Mouse (Mus musculus) c-Kit-positive CD71-negative TER-119-negative erythroid progenitor cells, embryonic 14.5 days (primary cell): ENCODE results near the gene Grm2.
"Not testable (repeated sequence)": the region's sequence is repeated elsewhere in the genome, so short reads cannot be mapped to it uniquely, and the experiment has no call there.

Source experiments
- DNase-seq: peaks from one replicate; pipeline ENCODE4 v3.0.0-alpha.2; 2013; ENCODE audit warnings: low read depth

The Grm2 gene

DNA sequence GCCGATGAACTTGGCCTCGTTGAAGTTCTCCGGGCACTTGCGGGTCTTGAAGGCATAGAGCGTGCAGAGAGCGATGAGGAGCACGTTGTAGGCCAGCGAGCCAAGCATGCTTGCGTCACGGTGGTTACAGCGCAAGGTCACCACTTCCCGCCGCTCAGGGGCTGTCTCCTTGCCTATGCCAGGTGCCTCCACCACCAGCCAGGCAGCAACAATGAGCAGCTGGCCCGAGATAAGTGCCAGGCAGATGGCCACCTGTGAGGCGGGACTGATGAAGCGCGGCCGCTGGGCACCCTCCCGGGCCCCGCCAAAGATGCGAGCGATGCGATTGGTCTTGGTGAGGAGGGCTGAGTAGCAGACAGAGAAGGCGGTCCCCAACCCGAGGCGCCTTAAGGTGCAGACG is 8.7 kb downstream of the Grm2 start:
- no peak for DNase-seq

DNA sequence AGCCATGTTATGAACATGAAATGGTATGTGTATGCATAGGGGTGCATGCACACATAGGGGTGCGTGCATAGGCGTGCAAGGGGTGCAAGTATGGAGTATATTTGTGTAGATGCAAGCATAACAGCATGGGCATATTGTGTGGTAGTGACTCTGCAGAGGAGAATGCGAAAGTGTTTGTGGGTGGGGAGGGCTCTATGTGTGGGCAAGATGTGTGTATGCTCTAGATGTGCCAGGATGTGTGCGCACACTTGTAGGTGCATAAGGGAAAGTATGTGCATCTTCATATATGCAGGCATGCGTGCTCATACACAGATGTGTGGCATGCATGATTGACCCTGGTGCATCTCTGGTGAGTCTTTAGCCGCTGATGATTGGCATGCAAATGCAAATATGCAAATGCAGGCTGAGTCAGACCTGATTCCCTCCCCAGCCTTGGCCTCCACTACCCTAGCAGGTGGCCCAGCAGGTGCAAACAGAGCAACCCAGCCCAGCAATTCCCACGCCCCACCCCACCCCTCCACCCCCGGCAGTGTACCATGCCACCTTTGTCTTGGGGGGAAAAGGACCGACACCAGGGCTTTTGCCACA is 10.1 kb downstream of the Grm2 start:
- no peak for DNase-seq

DNA sequence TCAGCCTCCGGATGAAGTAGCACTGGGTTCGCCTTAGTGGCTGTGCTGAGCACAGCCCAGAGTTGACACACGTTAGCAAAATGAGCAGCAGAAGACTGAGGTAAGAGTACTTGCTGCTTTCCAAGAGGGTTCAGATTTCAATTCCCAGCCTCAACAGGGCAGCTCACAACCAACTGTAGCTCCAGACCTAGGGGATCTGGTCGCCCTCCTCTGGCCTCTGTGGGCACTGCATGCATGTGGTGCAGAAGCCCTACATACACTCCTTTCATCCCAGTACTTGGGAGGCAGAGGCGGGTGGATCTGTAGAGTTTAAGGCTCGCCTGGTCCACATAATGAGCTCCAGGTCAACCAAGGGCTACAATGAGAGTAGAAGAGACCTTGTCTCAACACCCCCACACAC is 12.1 kb downstream of the Grm2 start:
- peak; percentile 16 for DNase-seq

DNA sequence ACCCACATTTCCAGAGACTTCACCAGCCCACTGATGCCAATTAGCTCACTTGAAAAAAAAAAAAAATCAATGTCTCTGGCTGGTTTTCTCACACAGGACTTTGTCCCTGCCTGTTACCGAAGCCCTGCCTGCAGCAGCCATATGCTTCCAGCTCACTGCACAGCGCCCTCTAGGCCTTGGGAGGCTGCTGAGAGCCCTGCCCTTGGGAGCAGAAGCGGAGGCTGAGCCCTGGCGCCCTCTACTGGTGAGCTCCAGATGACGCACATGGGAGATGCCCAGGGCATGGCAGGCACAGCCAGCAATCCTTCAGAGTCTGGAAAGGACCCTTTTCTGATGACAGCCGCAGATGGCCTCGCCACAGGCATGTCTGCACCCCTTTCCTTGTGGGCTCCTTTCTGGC is 12.8 kb downstream of the Grm2 start:
- DNase-seq, result peak; percentile 74

DNA sequence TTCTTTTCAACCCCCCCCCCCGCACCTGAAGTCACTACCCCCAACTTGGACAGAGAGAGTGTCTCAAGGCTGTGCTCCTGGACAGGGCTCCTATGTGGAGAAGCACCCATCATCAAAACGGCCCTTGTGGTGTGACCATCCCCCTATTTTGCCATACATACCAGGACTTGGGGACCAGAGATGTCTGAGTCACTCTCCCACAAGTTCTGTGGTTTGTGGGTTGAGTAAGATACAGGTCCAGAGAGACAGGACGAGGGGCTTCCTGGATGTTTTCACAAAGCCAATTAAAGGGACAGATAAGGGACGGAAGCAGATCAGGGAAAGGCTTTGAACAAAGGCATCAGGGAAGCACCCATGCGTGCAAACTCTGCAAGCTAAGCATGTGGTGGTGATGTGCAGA is 14.5 kb downstream of the Grm2 start:
- peak; percentile 18 for DNase-seq

DNA sequence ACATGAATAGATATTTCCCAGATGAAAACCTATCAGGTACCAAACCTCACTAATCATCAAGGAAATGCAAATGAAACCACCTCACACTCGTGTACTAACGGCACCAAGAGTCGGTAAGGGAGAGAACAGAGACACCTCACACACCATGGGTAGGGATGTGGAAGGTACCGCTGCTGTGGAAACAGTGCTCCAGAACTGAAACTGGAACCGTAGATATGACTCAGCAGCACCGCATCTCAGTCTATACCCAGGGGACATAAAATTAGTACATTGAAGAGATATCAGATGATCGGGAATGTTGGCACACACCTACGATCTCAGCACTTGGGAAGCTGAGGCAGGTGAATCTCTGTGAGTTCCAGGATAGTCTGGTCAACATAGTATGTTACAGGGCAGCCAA is 17.7 kb downstream of the Grm2 start:
- no peak for DNase-seq

DNA sequence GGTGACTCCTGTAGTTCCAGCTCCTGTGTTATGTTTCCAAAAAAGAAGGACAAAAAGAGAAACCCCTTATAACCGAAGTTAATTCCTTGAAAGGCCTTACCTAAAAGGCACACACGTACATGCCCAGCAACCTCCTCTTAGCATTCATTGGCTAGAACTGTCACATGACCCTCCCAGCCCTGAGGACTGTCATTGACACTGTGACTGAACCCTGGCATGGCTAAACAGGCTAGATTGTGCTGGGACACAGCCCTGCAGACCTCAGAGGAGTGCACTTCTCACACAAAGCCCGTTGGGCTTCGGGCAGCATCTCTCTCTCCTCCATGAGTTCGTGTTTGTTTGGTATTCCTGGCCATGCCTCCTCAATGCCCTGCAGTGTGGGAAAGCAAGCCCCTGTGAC is 23.7 kb downstream of the Grm2 start:
- no peak for DNase-seq

DNA sequence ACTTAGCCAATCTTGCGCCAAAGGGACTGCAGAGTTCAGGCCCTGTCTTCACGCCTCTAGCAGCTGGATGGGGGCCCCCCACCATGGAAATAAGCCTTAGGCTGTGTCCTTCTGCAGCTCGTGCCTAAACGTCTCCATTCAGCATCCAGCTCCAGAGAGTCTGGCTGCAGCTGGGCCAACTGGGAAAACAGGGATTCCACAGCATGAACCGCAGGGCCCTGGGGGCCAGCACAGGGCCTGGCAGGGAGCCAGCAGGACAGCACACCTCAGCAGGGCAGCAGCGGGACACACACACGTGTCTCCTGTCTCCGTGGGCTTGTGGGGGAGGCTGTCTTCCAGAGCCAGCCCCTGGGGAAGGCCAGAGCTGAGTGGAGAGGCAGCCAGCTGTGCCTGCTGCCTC is 28.1 kb downstream of the Grm2 start:
- DNase-seq, result not testable (repeated sequence)

DNA sequence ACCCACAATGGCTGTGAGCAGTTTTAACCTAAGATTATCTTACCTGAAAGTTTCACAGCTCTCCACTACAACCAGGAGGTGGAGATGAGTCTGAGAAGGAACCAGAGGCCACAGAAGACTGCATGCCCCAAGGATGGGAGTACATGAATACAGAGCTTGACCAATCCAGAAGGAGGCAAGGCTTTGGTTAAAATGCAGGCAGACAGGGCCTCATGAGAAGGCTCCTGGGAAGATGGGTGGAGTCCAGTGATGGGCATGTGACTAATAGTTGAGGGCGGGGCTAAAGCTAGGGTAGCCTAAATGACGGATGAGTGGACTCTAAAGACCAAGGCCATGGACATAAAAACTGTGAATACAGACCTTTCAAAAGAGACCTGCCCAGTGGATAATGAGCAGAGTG is 29.6 kb downstream of the Grm2 start, which contains the start of gene Iqcf6:
TSS of gene Iqcf6 (plus strand) at position 301 of the 400 bp plus-strand sequence.
- no peak for DNase-seq

DNA sequence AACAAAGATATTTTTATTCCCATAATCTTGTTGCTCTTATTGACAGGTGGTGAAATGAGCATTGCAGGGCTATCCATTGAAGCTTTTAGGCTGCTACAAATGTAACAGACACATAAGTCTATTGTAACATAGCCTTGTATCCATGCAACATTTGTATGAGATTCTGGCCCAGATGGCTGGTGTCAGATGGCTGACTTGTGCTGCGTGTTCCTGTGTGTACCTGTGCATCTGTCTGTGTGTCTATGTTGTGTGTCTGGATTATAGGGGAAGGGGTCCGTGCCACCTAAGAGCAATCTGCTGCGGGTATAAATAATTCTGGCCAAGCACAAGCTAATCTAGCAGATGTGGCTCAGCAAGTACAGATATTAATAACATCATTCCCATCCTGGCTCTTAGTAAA is 38.4 kb downstream of the Grm2 start:
- DNase-seq, result no peak

DNA sequence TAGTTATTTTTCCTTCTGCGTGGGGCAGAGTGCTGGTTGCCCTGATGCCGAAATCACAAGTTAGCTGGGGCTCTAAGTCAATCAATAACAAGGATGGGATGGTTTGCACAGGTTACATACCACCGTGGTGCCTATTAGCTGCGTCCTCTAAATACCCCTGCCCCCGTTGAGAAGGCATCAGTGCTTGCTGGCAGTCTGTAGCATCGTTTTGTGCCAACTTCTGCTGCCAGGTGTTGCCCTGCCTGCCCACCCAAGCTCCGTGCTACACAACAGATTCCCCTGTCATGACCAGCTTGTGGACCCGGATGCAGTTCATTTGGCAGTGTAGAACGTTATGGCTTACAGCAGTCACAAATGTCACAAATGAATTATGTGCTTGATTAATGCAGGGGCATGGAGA is 39.6 kb downstream of the Grm2 start:
- no peak for DNase-seq

DNA sequence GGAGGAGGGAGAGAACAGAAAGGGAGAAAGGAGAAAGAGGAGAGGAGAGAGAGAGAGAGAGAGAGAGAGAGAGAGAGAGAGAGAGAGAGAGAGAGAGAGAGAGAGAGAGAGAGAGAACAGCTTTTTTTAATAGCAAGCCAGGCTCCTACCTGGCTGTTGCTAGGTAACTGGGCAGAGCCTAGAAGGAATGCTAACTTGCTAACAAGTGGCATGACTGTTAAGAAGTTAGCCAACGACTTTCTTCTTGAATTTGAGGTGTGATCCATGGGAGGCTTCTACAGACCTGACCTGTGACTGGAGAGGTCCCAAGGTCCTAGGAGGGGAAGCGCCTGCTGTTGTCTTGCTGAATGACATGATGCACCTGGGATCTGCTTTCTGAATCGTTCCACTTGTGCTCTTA is 41.3 kb downstream of the Grm2 start:
- no peak for DNase-seq

DNA sequence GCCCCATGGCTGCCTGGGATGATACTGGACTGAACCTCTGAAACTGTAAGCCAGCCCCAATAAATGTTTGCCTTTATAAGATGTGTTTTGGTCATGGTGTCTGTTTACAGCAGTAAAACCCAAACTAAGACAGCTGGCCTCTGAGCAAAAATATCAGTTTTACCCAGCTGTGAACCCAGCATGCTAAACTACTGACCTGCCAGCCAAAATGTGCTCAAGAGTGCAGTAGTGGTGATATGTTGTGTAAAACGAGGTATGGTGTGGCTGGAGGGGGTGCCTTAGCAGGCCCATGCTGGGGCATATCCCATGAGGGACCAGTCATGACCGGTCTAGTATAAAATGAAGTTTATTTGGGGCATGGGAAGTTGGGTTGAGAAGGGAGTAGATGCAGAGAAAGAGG is 41.9 kb downstream of the Grm2 start:
- no peak for DNase-seq

DNA sequence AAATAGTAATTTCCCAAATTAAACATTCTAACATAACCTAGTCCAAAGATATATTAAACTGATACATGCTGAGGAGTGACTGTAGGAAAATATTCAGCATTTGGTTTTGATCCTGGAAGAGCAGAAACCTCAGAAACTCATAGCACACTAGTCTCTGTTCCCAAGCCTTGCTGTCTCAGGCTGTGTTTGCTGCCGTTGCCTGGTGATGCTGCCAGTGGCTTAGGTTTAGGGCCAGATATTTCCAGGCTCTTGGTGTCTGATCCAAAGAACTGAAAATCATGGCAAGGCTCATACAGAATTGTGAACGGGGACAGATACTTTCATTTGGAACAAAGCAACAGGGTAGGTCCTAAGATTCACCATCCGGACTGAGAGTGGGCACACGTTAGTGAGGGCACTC is 45.2 kb downstream of the Grm2 start:
- no peak for DNase-seq

DNA sequence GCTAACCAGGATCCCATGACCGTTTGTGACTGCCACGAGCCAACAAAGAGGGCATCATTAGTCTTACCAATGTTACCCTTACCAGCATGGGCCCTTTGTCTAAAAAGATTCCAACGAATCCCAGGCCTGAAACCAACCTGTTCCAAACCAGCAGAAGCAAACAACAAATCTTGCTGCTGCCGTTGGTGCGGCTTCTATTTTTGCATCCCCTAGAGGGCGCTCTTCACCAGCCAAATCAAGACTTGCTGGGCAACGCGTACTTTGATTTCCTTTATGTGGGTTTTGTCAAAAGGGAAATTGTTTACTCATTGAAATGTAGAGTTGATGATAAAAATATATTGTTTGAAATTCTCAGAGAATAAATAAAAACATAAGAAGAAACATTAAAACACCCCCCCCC is 55.3 kb downstream of the Grm2 start:
- DNase-seq, result peak; percentile 45

DNA sequence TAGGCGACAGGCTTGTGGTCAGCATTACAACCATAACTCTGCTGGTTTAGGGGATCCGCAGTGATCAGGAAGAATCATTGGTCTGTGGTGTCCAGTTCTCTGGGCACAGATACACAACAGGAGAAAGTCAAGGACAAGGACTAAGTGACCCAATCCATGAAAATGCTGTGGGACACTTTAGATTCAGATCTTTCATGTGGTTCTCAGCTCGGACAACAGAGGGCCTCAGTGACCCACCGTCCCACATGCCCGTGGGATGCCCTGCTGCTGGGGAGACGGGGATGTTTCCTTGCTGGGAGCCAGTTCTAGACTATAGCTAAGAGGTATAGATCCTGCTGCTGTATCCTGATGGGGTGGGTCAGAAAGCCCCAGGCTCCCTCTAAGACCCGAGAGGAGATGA is 57.4 kb downstream of the Grm2 start:
- no peak for DNase-seq

DNA sequence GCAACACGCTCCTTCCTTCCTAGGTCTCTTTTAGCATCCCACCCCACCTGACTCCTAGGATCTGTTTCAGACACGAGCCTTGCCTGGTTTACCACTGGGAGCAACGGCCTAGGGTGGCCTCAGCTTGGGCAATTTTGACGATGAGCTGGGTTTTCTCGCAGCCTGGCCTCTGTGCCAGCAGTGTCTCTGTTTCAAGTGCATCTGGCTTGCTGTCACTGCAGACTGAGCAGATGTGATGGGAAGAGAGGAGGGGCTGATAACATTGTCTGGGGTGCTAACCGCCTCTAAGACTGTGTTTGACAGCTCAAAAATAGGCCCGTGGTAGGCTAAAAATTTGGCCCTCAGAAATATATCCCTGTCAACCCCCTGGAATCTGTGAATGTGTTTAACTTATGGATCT is 60.0 kb downstream of the Grm2 start:
- no peak for DNase-seq

DNA sequence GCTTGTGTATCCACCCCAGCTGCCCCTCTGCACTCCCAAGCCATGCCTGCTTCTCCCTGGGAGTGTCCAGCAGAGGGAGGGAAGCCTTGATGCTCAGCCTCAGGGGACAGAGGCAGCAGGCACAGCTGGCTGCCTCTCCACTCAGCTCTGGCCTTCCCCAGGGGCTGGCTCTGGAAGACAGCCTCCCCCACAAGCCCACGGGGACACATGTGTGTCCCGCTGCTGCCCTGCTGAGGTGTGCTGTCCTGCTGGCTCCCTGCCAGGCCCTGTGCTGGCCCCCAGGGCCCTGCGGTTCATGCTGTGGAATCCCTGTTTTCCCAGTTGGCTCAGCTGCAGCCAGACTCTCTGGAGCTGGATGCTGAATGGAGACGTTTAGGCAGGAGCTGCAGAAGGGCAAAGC is 60.5 kb downstream of the Grm2 start:
- not testable (repeated sequence) for DNase-seq
